Mouse (Mus musculus) forebrain, embryonic 13.5 days (tissue): Measurements from ENCODE around the gene Fam71e2. TPM values are rescaled to one million over a fixed set of nuclear protein-coding genes. Genes with fewer than 3 reads are reported as not detected.

Experiments
- ATAC-seq: fragments of 200-750 bp; cut with Nextera tagmentation; 2 replicates; pipeline ENCODE4 v1.8.0; 2017
- H3K27ac ChIP-seq: fragments of 300-500 bp; sonication (generic); 2 replicates; pipeline ENCODE4 v1.5.1; 2015; ENCODE audit warnings: inconsistent platforms, mild to moderate bottlenecking, moderate library complexity
- H3K27me3 ChIP-seq: fragments of 300-500 bp; sonication (generic); 2 replicates; pipeline ENCODE4 v1.6.1; 2015; ENCODE audit warnings: mild to moderate bottlenecking, inconsistent platforms
- H3K36me3 ChIP-seq: fragments of 300-500 bp; sonication (generic); 2 replicates; pipeline ENCODE4 v1.6.1; 2015; ENCODE audit warnings: mild to moderate bottlenecking, inconsistent platforms; ENCODE audit not compliant: poor library complexity, severe bottlenecking
- H3K4me1 ChIP-seq: fragments of 300-500 bp; sonication (generic); 2 replicates; pipeline ENCODE4 v1.6.1; 2015; ENCODE audit warnings: inconsistent platforms
- H3K4me2 ChIP-seq: fragments of 300-500 bp; sonication (generic); 2 replicates; pipeline ENCODE4 v1.6.1; 2015; ENCODE audit warnings: inconsistent platforms, mild to moderate bottlenecking, moderate library complexity
- H3K4me3 ChIP-seq: fragments of 300-500 bp; sonication (generic); 2 replicates; pipeline ENCODE4 v1.5.1; 2015; ENCODE audit warnings: mild to moderate bottlenecking, inconsistent platforms
- H3K9ac ChIP-seq: fragments of 300-500 bp; sonication (generic); 2 replicates; pipeline ENCODE4 v1.6.1; 2015; ENCODE audit warnings: mild to moderate bottlenecking, inconsistent platforms
- H3K9me3 ChIP-seq: fragments of 300-500 bp; sonication (generic); replicated peaks from 2 replicates; pipeline ENCODE4 v1.6.1; 2016; ENCODE audit warnings: inconsistent platforms
- WGBS: fragments of 180-500 bp; shearing (Covaris S2); methylation state at CpG from one replicate; pipeline ENCODE4 v1.1.7; 2015; 5-methylcytosine and 5-hydroxymethylcytosine counted together
- polyA plus RNA-seq: library from polyadenylated mRNA; unstranded; fragments of >200 nt; fragmentation: Nextera tagmentation; extraction: Ambion mirVana; gene quantifications from 2 replicates; pipeline ENCODE4 v1.2.1, GENCODE M21; 2015

Fam71e2 gene
- polyA plus RNA-seq, 1 experiment from 2014 or later = not detected

DNA sequence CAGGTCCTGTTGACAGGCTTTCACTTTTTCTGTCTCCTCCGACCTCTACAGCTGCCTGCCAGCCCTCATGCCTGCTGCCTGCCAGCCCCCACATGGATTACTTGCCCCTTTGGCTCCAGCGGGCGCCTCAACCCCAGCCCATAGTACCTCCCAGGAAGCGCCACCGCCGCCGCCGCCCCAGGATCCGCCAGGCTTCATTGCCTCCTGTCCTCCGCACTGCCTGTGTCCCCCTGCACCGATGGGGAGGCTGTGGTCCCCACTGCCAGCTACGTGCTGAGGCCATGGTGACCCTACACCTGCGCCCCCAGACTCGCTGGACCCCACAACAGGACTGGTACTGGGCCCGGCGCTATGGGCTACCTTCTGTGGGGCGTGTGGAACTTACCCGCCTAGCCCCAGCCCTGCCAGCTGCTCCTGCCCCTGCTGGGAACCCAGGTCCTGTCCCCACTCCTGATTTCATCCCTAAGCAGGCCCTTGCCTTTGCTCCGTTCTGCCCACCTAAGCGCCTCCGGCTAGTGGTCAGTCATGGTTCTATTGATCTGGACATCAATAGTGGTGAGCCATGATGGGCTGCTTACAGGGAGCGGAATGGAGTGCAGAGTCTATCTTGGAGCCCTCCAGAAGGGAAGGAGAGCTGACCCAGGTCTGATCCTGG, 24.6 kb downstream of the Fam71e2 start:
- ATAC-seq = no peak
- H3K4me3 ChIP-seq = no peak overlapping the region
- no peaks in the 10 kb centered on the region for H3K9me3 ChIP-seq
- 0 out of 2 replicates have a peak overlapping the region, but pooled peaks have one; percentile 4 for H3K27ac ChIP-seq
- H3K4me2 ChIP-seq = no peak overlapping the region
- H3K4me1 ChIP-seq = peaks cover 23% of the 10 kb centered on the region
- 0 out of 2 replicates have a peak, but pooled peaks cover under 1% of the 10 kb centered on the region for H3K27me3 ChIP-seq
- WGBS = 86% methylated on average over 22 of the region's 22 CpGs
- H3K36me3 ChIP-seq = peaks cover 49% of the 10 kb centered on the region
- H3K9ac ChIP-seq = 0 out of 2 replicates have a peak overlapping the region, but pooled peaks have one; percentile 16

- H3K27me3 ChIP-seq = no peaks in the 10 kb centered on the region
- H3K36me3 ChIP-seq = peaks cover 49% of the 10 kb centered on the region
- H3K27ac ChIP-seq = no peak overlapping the region
- peaks cover 31% of the 10 kb centered on the region for H3K4me1 ChIP-seq
- H3K4me3 ChIP-seq = no peak overlapping the region
- WGBS = 96% methylated on average over 6 of the region's 6 CpGs
- H3K9ac ChIP-seq = no peak overlapping the region
- H3K4me2 ChIP-seq = no peak overlapping the region
- no peaks in the 10 kb centered on the region for H3K9me3 ChIP-seq
- no peak for ATAC-seq
Observed at GRCm38 (mm10) chr7:4744886-4745285, 26.2 kb downstream of the Fam71e2 start.

DNA sequence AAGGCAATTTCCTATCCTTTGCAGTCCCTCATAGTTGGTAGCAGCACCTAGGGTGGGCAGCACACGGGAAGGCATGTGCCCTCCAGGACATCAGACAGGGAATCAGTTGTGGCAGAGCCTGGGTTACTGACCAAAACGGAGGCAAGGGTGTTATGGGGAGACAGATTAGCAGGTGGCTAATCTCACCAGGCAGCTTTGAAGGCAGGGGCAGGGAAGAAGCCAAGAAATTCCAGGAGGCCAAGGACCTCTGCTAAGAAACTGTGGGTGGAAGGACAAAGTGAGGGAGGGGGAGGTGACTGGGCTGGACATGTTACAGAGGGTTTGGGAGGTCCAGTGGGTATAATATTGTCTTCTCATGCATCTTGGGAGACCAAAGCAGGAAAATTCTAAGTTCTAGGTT, 27.7 kb downstream of the Fam71e2 start:
- no peak for ATAC-seq

DNA sequence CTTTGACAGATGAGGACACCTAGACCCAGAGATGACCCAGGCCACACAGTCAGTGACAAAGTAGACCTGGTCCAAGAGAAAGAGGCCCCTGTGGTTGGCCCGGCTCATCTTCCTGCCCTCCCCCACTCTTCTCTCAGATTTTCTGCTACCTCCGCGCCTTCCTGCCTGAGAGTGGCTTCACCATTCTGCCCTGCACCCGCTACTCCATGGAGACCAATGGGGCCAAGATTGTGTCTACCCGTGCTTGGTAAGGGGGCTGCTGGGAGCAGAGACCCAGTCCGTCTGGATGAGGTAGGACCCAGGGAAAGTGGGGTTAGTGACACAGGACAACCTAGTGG, 28.7 kb downstream of the Fam71e2 start:
- no peak for ATAC-seq
- Histone ChIP-seq H3K9ac (peak overlapping the region; percentile 93; the same call in 1 of the 2 replicates), H3K4me1 (peaks cover 41% of the 10 kb centered on the region), H3K4me2 (peak overlapping the region; percentile 85), H3K27me3 (no peaks in the 10 kb centered on the region), H3K36me3 (peaks cover 49% of the 10 kb centered on the region), H3K9me3 (no peaks in the 10 kb centered on the region), H3K4me3 (no peak overlapping the region), H3K27ac (0 out of 2 replicates have a peak overlapping the region, but pooled peaks have one; percentile 35)
- 88% methylated on average over 6 of the region's 6 CpGs for WGBS

More for the DNA sequence above, 27.7 kb downstream of the Fam71e2 start:
- Histone ChIP-seq H3K4me1 (peaks cover 40% of the 10 kb centered on the region), H3K27ac (no peak overlapping the region), H3K9ac (peak overlapping the region; percentile 30; the same call in 1 of the 2 replicates), H3K27me3 (no peaks in the 10 kb centered on the region), H3K4me3 (no peak overlapping the region), H3K4me2 (no peak overlapping the region), H3K36me3 (peaks cover 49% of the 10 kb centered on the region), H3K9me3 (no peaks in the 10 kb centered on the region)
- WGBS = 72% methylated on average over 2 of the region's 2 CpGs

GRCm38 (mm10) chr7:4741672-4742481, 29.2 kb downstream of the Fam71e2 start:
- WGBS = 77% methylated on average over 21 of the region's 21 CpGs
- H3K9me3 ChIP-seq = no peaks in the 10 kb centered on the region
- peak overlapping the region; percentile 85 for H3K4me2 ChIP-seq
- H3K27me3 ChIP-seq = no peaks in the 10 kb centered on the region
- ATAC-seq = no peak
- peak overlapping the region; percentile 93 for H3K27ac ChIP-seq
- peaks cover 45% of the 10 kb centered on the region for H3K36me3 ChIP-seq
- H3K4me1 ChIP-seq = peaks cover 41% of the 10 kb centered on the region
- peak overlapping the region; percentile 75 for H3K4me3 ChIP-seq
- peak overlapping the region; percentile 93 for H3K9ac ChIP-seq

GRCm38 (mm10) chr7:4741151-4741550, 30.0 kb downstream of the Fam71e2 start:
- Histone ChIP-seq H3K9me3 (no peaks in the 10 kb centered on the region), H3K4me1 (peaks cover 41% of the 10 kb centered on the region), H3K9ac (peak overlapping the region; percentile 93), H3K36me3 (peaks cover 38% of the 10 kb centered on the region), H3K4me3 (peak overlapping the region; percentile 75), H3K27me3 (no peaks in the 10 kb centered on the region), H3K27ac (peak overlapping the region; percentile 93), H3K4me2 (peak overlapping the region; percentile 85)
- no peak for ATAC-seq
- WGBS = under 1% methylated on average over 4 of the region's 4 CpGs

DNA sequence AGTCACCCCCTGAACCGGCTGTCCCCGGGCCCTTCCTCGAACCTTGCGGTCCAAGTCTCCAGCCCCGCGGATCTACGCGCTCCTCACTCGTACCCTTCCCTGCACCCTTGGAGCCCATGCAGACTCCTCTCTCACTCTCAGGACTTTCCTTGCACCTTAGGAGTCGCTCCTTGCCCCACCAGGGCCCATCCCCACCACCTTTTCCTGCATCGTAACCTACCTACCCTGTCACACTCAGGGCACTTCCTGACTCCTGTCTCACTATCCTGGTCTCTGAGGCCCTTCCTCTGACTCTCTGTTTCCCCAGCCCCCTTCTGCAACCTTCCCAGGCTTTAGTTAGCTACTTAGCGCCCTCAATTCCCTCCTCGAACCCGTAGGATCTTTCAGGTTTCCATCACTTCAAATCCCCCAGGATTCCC, 30.8 kb downstream of the Fam71e2 start:
- H3K27me3 ChIP-seq = no peaks in the 10 kb centered on the region
- WGBS = 0% methylated on average over 14 of the region's 14 CpGs
- H3K4me3 ChIP-seq = peak overlapping the region; percentile 75
- no peak for ATAC-seq
- peaks cover 38% of the 10 kb centered on the region for H3K4me1 ChIP-seq
- peak overlapping the region; percentile 93 for H3K27ac ChIP-seq
- peaks cover 30% of the 10 kb centered on the region for H3K36me3 ChIP-seq
- H3K4me2 ChIP-seq = peak overlapping the region; percentile 85
- no peaks in the 10 kb centered on the region for H3K9me3 ChIP-seq
- peak overlapping the region; percentile 93 for H3K9ac ChIP-seq

DNA sequence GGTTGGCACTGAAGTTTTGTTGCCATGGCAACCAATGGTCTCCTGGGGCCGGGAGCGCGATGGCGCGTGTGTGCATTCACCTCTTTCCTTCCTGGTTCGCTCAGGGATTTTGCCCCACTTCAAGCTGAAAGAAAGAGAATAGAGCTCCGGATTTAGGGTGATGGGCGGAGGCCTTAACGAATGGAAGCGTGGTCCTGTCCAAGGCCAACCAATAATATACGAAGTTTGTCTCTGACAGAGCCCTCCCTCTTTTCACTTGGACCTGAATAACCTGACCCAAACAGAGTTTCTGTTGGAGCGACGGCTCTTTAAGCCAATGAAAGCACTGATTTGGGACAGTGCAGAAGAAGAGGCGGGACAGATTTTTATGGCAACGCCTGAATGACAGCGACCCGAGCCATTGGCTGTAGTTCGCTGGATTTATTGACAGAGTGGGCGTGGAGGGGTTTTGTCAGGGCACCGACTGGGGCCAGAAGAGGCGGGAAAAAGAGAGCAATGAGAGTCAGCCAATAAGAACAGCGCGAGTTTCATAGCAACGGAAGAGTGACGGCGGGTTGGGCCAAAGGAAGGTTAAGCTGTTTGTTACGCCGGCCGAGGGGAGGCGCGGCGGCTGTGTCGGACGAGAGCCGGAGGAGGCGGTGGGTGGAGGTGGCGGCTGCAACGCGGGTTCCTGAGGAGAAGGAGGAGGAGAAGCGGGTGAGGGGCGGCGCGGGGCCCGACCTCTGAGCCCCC, 31.4 kb downstream of the Fam71e2 start, which contains the start of gene Kmt5c:
TSS of gene Kmt5c (plus strand) at position 572 of the 732 bp plus-strand sequence.
- Histone ChIP-seq H3K9me3 (no peaks in the 10 kb centered on the region), H3K36me3 (peaks cover 26% of the 10 kb centered on the region), H3K9ac (peak within 1 kb of the TSS; percentile 93), H3K4me1 (peaks cover 38% of the 10 kb centered on the region), H3K4me2 (peak within 1 kb of the TSS; percentile 85), H3K27me3 (no peaks in the 10 kb centered on the region), H3K4me3 (peak within 1 kb of the TSS; percentile 75), H3K27ac (peak within 1 kb of the TSS; percentile 93)
- ATAC-seq = peak; percentile 97
- 0% methylated on average over 38 of the region's 44 CpGs for WGBS

DNA sequence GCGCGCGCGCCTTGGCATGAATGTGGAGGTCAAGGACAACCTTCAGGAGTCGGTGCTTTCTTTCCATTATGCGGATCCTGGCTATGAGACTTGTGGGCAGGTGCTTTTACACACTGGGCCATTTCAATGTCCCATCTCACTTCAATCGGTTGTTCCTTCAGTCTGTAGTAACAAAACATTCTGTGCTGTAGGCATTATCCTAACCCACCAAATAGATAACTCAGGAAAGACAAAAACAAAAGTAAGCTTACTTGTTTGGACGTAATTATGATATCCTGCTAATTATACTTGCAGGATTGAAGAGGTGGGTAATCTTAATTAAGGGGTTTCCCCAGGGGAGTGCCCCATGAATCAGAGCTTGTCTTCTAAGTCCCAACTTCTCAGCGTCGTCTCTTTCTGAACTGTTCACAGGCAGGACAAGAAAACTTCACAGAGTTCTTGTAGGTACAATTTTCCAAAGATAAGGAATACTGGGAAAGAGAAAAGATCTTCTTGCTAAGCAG, 32.0 kb downstream of the Fam71e2 start:
- WGBS = 31% methylated on average over 10 of the region's 10 CpGs
- H3K9ac ChIP-seq = peak overlapping the region; percentile 51
- ATAC-seq = no peak

DNA sequence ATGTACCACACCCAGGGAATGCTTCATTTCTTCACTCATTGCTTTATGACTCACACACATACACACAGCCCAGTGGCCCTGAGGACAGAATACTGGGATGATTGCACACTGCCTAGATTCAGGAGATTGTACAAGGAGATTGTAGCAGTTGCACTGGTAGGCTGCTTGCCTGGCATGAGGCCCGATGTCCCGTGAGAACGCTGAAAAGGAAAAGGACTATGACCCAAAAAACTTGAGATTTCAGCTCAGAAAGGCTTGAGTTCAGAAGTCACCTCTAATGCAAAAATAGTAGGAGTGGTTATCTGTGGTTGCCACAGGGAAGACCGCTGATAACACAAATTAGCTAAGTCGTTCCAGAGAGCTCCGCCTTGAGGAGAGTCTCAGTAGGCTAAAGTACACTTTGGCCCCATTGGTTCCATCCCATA, 38.1 kb downstream of the Fam71e2 start:
- 75% methylated on average over 6 of the region's 6 CpGs for WGBS
- Histone ChIP-seq H3K27me3 (no peaks in the 10 kb centered on the region), H3K4me3 (no peak overlapping the region), H3K4me1 (no peaks in the 10 kb centered on the region), H3K4me2 (no peak overlapping the region), H3K36me3 (no peaks in the 10 kb centered on the region), H3K9ac (no peak overlapping the region), H3K9me3 (no peaks in the 10 kb centered on the region), H3K27ac (no peak overlapping the region)
- ATAC-seq = no peak

More for the DNA sequence above, 32.0 kb downstream of the Fam71e2 start:
- H3K4me2 ChIP-seq = peak overlapping the region; percentile 65
- H3K27ac ChIP-seq = peak overlapping the region; percentile 72
- peaks cover 19% of the 10 kb centered on the region for H3K36me3 ChIP-seq
- no peaks in the 10 kb centered on the region for H3K27me3 ChIP-seq
- H3K4me1 ChIP-seq = peaks cover 38% of the 10 kb centered on the region
- no peaks in the 10 kb centered on the region for H3K9me3 ChIP-seq
- peak overlapping the region; percentile 37 for H3K4me3 ChIP-seq

GRCm38 (mm10) chr7:4731090-4731489, 40.0 kb downstream of the Fam71e2 start:
- no peaks in the 10 kb centered on the region for H3K27me3 ChIP-seq
- no peaks in the 10 kb centered on the region for H3K36me3 ChIP-seq
- 79% methylated on average over 5 of the region's 5 CpGs for WGBS
- H3K4me3 ChIP-seq = no peak overlapping the region
- no peaks in the 10 kb centered on the region for H3K4me1 ChIP-seq
- H3K4me2 ChIP-seq = no peak overlapping the region
- H3K9ac ChIP-seq = no peak overlapping the region
- no peak for ATAC-seq
- no peaks in the 10 kb centered on the region for H3K9me3 ChIP-seq
- H3K27ac ChIP-seq = no peak overlapping the region
